Mouse (Mus musculus) myocyte (in vitro differentiated cells): ENCODE data around the gene Miga1. TPM values are rescaled to one million over a fixed set of nuclear protein-coding genes. Genes with fewer than 3 reads are reported as not detected.
A peak's percentile ranks its signal among the peaks of the same experiment; 100 is the strongest.

ENCODE experiments used
- H3K27me3 ChIP-seq: one replicate; pipeline ENCODE4 v1.6.1; 2011; ENCODE audit not compliant: control insufficient read depth, insufficient read depth, insufficient read length
- H3K36me3 ChIP-seq: one replicate; pipeline ENCODE4 v1.6.1; 2011; ENCODE audit not compliant: control insufficient read depth, insufficient read depth
- H3K4me2 ChIP-seq: one replicate; pipeline ENCODE4 v1.6.1; 2011; ENCODE audit warnings: low read depth, control low read depth
- H3K4me3 ChIP-seq: one replicate; pipeline ENCODE4 v1.5.1; 2011; ENCODE audit warnings: mild to moderate bottlenecking, control low read depth, moderate library complexity
- H3K79me2 ChIP-seq: one replicate; pipeline ENCODE4 v1.6.1; 2011; ENCODE audit not compliant: control insufficient read depth, insufficient read depth
- H3ac ChIP-seq: one replicate; pipeline ENCODE4 v1.6.1; 2011; ENCODE audit not compliant: control insufficient read depth, insufficient read length
- CEBPB ChIP-seq: IDR thresholded peaks from 2 replicates; pipeline ENCODE4 v1.6.1; 2011; ENCODE audit warnings: mild to moderate bottlenecking, moderate library complexity; ENCODE audit not compliant: poor library complexity, insufficient read depth, severe bottlenecking
- E2F4 ChIP-seq: IDR thresholded peaks from one replicate; pipeline ENCODE4 v1.6.1; 2011; ENCODE audit warnings: mild to moderate bottlenecking, control low read depth, moderate library complexity; ENCODE audit not compliant: insufficient read depth
- MAX ChIP-seq: IDR thresholded peaks from one replicate; pipeline ENCODE4 v1.6.1; 2011; ENCODE audit warnings: low read depth, mild to moderate bottlenecking, control low read depth
- MYOD1 ChIP-seq, 3 experiments: IDR thresholded peaks; one replicate each; pipeline ENCODE4 v1.6.1; 2011; ENCODE audit warnings: control low read depth in 2 of 3, low read depth in 2 of 3, mild to moderate bottlenecking in 2 of 3, moderate library complexity in 1 of 3; ENCODE audit not compliant: insufficient read length in 2 of 3, control insufficient read depth in 1 of 3
- MYOG ChIP-seq, 3 experiments: IDR thresholded peaks; one replicate each; pipeline ENCODE4 v1.6.1; 2011; ENCODE audit warnings: control low read depth in 2 of 3, low read depth in 2 of 3, mild to moderate bottlenecking in 2 of 3; ENCODE audit not compliant: insufficient read length in 2 of 3, control insufficient read depth in 1 of 3, insufficient read depth in 1 of 3
- POLR2A ChIP-seq: IDR thresholded peaks from one replicate; pipeline ENCODE4 v1.6.1; 2011; ENCODE audit warnings: low read depth, mild to moderate bottlenecking, control low read depth, moderate library complexity; ENCODE audit not compliant: insufficient read length
- POLR2AphosphoS2 ChIP-seq: IDR thresholded peaks from one replicate; pipeline ENCODE4 v1.6.1; 2011; ENCODE audit warnings: low read depth, control low read depth; ENCODE audit not compliant: insufficient read length
- REST ChIP-seq: IDR thresholded peaks from one replicate; pipeline ENCODE4 v1.6.1; 2011; ENCODE audit warnings: mild to moderate bottlenecking, control low read depth, moderate library complexity; ENCODE audit not compliant: insufficient read depth, insufficient read length
- SRF ChIP-seq: IDR thresholded peaks from one replicate; pipeline ENCODE4 v1.6.1; 2011; ENCODE audit warnings: low read depth; ENCODE audit not compliant: control insufficient read depth, insufficient read length
- TCF12 ChIP-seq: IDR thresholded peaks from one replicate; pipeline ENCODE4 v1.6.1; 2011; ENCODE audit warnings: mild to moderate bottlenecking, control low read depth; ENCODE audit not compliant: poor library complexity, insufficient read depth, severe bottlenecking
- TCF3 ChIP-seq: IDR thresholded peaks from one replicate; pipeline ENCODE4 v1.6.1; 2011; ENCODE audit warnings: low read depth, control low read depth; ENCODE audit not compliant: insufficient read length
- USF1 ChIP-seq: IDR thresholded peaks from one replicate; pipeline ENCODE4 v1.6.1; 2011; ENCODE audit warnings: low read depth, mild to moderate bottlenecking, control low read depth, moderate library complexity
- polyA plus RNA-seq: library from polyadenylated mRNA; unstranded; fragments of >200 nt; fragmentation: generic; extraction: Trizol; gene quantifications from one replicate; pipeline ENCODE4 v1.2.1, GENCODE M21; 2012; ENCODE audit warnings: missing spikeins

The Miga1 gene
- polyA plus RNA-seq, 1 experiment, result 0.26 TPM

DNA sequence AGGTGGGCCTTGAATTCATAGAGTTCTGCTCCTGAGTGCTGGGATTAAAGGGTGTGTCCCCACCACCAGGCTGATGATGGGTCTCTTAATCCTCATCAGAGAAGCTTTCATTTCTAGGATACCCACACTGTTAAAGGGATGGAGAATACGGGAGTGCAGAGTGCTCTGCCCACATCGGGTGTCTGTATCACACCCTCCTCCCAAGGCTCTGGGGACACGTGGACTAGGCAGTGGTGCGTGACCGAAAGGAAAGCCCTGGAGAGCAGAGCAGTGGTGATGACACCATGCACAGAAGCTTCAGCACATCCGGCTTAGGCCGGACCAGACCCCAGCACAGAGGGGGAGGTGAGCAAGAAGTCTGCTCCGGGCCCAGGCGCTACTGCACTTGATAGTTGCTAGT, 16.5 kb upstream of the Miga1 start:
- H3K79me2 ChIP-seq, result peaks cover 65% of the 10 kb centered on the region
- H3K4me3 ChIP-seq, result no peak overlapping the region
- no peaks in the 10 kb centered on the region for H3K27me3 ChIP-seq
- H3K36me3 ChIP-seq, result peaks cover under 1% of the 10 kb centered on the region
- H3K4me2 ChIP-seq, result no peak overlapping the region
- TF ChIP-seq POLR2A (no peak), TCF3 (no peak), MYOG (IDR thresholded peaks at IDR 0.05; ENCODE audit: control insufficient read depth in 1 of 3, insufficient read depth in 1 of 3, insufficient read length in 2 of 3, low read depth in 2 of 3) (no peak), MAX (no peak), E2F4 (no peak), TCF12 (no peak), CEBPB (no peak), REST (no peak), POLR2AphosphoS2 (no peak), MYOD1 (IDR thresholded peaks at IDR 0.05; ENCODE audit: control insufficient read depth in 1 of 3, insufficient read length in 2 of 3, low read depth in 2 of 3) (no peak), SRF (no peak), USF1 (no peak)
- H3ac ChIP-seq, result no peak overlapping the region

DNA sequence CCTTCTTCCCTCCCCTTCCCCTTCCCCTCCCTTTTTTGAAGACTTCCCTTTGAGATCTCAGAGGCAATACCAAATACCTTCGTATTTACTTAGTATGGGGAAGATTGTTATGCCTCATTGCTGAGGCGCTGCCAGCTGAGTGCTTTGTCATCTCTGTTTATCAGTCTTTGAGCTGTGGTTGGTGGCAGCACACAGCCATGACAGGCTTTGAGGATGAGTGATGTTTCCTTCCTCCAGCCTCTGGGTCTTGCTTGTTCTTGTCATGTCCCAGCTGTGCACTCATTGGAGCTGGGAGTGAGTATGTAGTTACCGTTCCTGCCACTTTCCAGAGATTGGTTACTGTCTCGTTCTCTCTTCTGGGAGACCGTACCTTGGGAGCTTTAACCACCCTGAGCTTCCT, 15.2 kb upstream of the Miga1 start:
- Histone ChIP-seq H3K27me3 (no peaks in the 10 kb centered on the region), H3K4me3 (no peak overlapping the region), H3ac (no peak overlapping the region), H3K36me3 (no peaks in the 10 kb centered on the region), H3K79me2 (peaks cover 78% of the 10 kb centered on the region), H3K4me2 (no peak overlapping the region)
- TF ChIP-seq SRF, result no peak
- no peak for TF ChIP-seq CEBPB
- no peak for TF ChIP-seq TCF3
- no peak for TF ChIP-seq POLR2A
- no peak for TF ChIP-seq MYOD1 (IDR thresholded peaks at IDR 0.05; ENCODE audit: control insufficient read depth in 1 of 3, insufficient read length in 2 of 3, low read depth in 2 of 3)

DNA sequence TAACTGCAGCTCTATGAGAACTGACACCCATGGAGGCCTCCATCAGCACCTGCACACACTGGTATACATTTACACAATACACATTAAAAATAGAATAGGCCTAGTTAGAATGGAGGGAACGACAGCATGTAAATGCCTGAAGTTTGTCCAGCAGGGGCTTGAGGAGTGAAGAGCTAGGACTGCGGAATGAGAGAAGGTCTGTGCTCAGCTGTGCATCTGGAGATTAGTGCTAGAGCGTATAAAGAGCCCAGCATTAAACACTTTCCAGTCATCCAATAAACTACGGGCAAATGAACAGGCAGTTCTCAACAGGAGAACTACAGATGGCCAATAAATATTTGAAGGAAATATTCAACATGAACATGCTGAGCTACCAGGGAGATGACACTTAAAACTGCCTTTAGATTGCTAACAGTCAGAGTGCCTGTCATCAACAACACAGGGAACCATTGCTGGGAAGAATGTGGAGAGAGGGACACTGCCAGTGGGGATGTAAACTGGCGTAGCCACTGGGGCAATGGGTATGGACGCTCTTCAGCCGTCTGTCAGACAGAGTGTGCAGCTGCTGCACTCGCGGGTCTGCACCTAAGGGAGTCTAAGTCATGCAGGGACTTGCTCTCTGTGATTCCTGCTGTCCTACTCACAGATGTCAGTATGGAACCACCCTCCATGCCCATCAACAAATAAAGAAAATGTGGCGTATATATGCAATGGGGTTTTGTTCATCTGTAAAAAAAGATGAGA, 13.4 kb upstream of the Miga1 start:
- Histone ChIP-seq H3K79me2 (peaks cover 89% of the 10 kb centered on the region), H3K4me2 (no peak overlapping the region)
- TF ChIP-seq TCF12, result no peak
- TF ChIP-seq MYOD1 (IDR thresholded peaks at IDR 0.05; ENCODE audit: control insufficient read depth in 1 of 3, insufficient read length in 2 of 3, low read depth in 2 of 3), result peak in 1 of 3 experiments; percentile 39
- peak in 2 of 3 experiments; percentile 18 to 49 for TF ChIP-seq MYOG (IDR thresholded peaks at IDR 0.05; ENCODE audit: control insufficient read depth in 1 of 3, insufficient read depth in 1 of 3, insufficient read length in 2 of 3, low read depth in 2 of 3)
- TF ChIP-seq E2F4, result no peak

DNA sequence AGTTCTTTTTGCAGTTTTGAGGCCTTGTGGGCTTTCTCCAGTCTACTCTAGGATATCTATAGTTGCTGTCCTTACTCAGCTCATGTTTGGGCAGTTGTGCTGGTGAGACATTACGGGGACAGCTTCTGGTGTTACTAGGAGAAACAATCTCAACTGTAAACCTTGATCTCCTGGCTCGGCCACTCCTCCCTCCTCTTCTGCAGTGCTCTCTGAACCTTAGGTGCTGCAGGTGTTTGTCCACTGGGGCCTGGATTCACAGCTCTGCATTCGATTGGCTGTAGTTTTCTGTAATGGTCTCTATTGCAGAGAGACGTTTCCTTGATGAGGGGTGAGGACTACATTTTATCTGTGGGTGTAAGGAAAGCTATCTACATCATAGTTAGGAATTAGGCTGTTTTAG, 12.1 kb upstream of the Miga1 start:
- Histone ChIP-seq H3K79me2 (peaks cover 92% of the 10 kb centered on the region), H3K36me3 (no peaks in the 10 kb centered on the region), H3K4me2 (no peak overlapping the region), H3K4me3 (no peak overlapping the region), H3K27me3 (no peaks in the 10 kb centered on the region), H3ac (no peak overlapping the region)
- TF ChIP-seq REST (no peak), E2F4 (no peak), MYOG (IDR thresholded peaks at IDR 0.05; ENCODE audit: control insufficient read depth in 1 of 3, insufficient read depth in 1 of 3, insufficient read length in 2 of 3, low read depth in 2 of 3) (no peak), CEBPB (no peak), MYOD1 (IDR thresholded peaks at IDR 0.05; ENCODE audit: control insufficient read depth in 1 of 3, insufficient read length in 2 of 3, low read depth in 2 of 3) (no peak), POLR2AphosphoS2 (no peak), POLR2A (no peak), SRF (no peak), USF1 (no peak), MAX (no peak), TCF12 (no peak)

More for the DNA sequence above, 13.4 kb upstream of the Miga1 start:
- Histone ChIP-seq H3ac (no peak overlapping the region), H3K4me3 (no peak overlapping the region), H3K36me3 (no peaks in the 10 kb centered on the region), H3K27me3 (no peaks in the 10 kb centered on the region)

DNA sequence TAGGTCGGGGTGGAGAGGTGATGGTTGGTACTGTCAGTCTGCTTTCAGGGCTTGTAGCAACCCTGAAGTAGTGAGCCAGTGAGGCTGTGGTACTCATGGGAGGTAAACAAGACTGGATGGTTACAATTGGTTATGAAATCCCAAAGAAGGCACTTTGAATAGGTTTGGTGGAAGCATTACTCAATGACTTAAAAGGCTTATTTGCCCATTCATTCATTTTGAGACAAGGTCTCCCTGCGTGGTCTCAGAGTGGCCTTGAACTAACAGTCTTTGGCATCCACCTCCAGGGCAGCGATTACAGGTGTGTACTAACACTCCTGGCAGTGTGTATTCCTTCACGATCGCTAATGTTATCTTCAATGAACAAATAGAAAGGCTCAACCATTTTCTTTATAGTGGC, 10.8 kb upstream of the Miga1 start:
- H3ac ChIP-seq, result no peak overlapping the region
- TF ChIP-seq TCF12 (no peak), MYOD1 (IDR thresholded peaks at IDR 0.05; ENCODE audit: control insufficient read depth in 1 of 3, insufficient read length in 2 of 3, low read depth in 2 of 3) (no peak), REST (no peak), MAX (no peak), CEBPB (no peak), USF1 (no peak), SRF (no peak), E2F4 (no peak), POLR2AphosphoS2 (no peak), TCF3 (no peak), POLR2A (no peak), MYOG (IDR thresholded peaks at IDR 0.05; ENCODE audit: control insufficient read depth in 1 of 3, insufficient read depth in 1 of 3, insufficient read length in 2 of 3, low read depth in 2 of 3) (no peak)
- H3K36me3 ChIP-seq, result no peaks in the 10 kb centered on the region
- H3K27me3 ChIP-seq, result no peaks in the 10 kb centered on the region
- peaks cover 86% of the 10 kb centered on the region for H3K79me2 ChIP-seq
- no peak overlapping the region for H3K4me2 ChIP-seq
- H3K4me3 ChIP-seq, result no peak overlapping the region
